Mouse (Mus musculus) forebrain, embryonic 16.5 days (tissue): ENCODE measurements around the gene Ncam1. TPM values are rescaled to one million over a fixed set of nuclear protein-coding genes. Genes with fewer than 3 reads are reported as not detected.

Experiments
- ATAC-seq: fragments of 200-750 bp; cut with Nextera tagmentation; 2 replicates; pipeline ENCODE4 v1.8.0; 2017; ENCODE audit warnings: mild to moderate bottlenecking, moderate library complexity
- H3K27ac ChIP-seq: fragments of 300-500 bp; sonication (generic); 2 replicates; pipeline ENCODE4 v1.5.1; 2014; ENCODE audit warnings: low read length, control low read depth
- H3K27me3 ChIP-seq: fragments of 300-500 bp; sonication (generic); replicated peaks from 2 replicates; pipeline ENCODE4 v1.6.1; 2014; ENCODE audit warnings: low read length; ENCODE audit not compliant: control insufficient read depth, insufficient read depth
- H3K36me3 ChIP-seq: fragments of 300-500 bp; sonication (generic); 2 replicates; pipeline ENCODE4 v1.6.1; 2014; ENCODE audit not compliant: control insufficient read depth, insufficient read depth
- H3K4me1 ChIP-seq: fragments of 300-500 bp; sonication (generic); replicated peaks from 2 replicates; pipeline ENCODE4 v1.6.1; 2014; ENCODE audit warnings: low read length; ENCODE audit not compliant: control insufficient read depth, insufficient read depth
- H3K4me2 ChIP-seq: fragments of 300-500 bp; sonication (generic); 2 replicates; pipeline ENCODE4 v1.6.1; 2014; ENCODE audit warnings: mild to moderate bottlenecking, low read length, control low read depth
- H3K4me3 ChIP-seq: fragments of 300-500 bp; sonication (generic); replicated peaks from 2 replicates; pipeline ENCODE4 v1.5.1; 2014; ENCODE audit warnings: mild to moderate bottlenecking, low read length, control low read depth
- H3K9ac ChIP-seq: fragments of 300-500 bp; sonication (generic); replicated peaks from 2 replicates; pipeline ENCODE4 v1.6.1; 2014; ENCODE audit warnings: low read depth, low read length, control low read depth
- H3K9me3 ChIP-seq: fragments of 300-500 bp; sonication (generic); 2 replicates; pipeline ENCODE4 v1.6.1; 2016; ENCODE audit warnings: low read length; ENCODE audit not compliant: control insufficient read depth
- WGBS: fragments of 180-500 bp; shearing (Covaris S2); extraction: QIAGEN DNeasy Blood & Tissue Kit; methylation state at CpG from one replicate; pipeline ENCODE4 v1.1.7; 2014; 5-methylcytosine and 5-hydroxymethylcytosine counted together
- polyA plus RNA-seq: library from polyadenylated mRNA; unstranded; fragments of >200 nt; fragmentation: Nextera tagmentation; extraction: Ambion mirVana; gene quantifications from 2 replicates; pipeline ENCODE4 v1.2.1, GENCODE M21; 2015

Ncam1 gene
- polyA plus RNA-seq, 1 experiment from 2014 or later = 436 TPM

DNA sequence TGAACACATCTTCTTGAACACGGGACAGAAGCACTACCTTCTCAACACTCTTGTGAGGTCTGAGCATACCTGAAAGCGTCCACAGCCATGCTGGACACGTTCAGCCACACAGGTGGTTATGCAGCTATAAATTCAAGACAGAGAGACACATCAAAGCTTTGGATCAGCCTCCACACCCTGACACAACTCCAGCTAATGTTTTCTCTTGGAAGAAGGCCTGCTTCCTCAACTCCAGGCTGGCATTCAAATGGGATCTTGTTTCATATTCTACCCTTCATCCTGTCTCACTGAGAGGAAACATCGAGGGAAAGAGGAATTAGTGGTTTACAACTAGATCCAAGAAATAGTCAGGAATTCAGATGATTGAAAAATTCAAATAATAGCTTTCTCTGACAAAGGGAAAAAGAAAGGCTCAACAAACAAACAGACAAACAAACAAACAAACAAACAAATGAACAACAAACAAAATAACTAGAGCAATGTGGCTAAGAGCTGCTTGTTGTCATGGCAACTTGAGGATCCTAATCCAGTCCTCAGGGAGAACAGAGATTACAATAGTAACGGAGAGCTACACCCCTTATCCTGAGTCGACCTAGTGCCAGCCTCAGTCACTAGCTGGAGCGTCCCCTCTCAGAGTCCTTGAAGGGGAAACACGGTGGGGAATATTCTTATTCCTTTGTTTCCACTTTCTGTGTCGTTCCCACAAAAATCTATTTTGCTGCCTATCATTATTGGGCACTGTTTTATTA is 175.6 kb downstream of the Ncam1 start:
- 33% methylated on average over 9 of the region's 9 CpGs for WGBS
- Histone ChIP-seq H3K4me2 (no peak overlapping the region), H3K27me3 (no peaks in the 10 kb centered on the region), H3K9ac (no peak overlapping the region), H3K4me3 (no peak overlapping the region), H3K9me3 (no peaks in the 10 kb centered on the region), H3K27ac (peak overlapping the region; percentile 74), H3K4me1 (peaks cover 60% of the 10 kb centered on the region), H3K36me3 (no peaks in the 10 kb centered on the region)
- ATAC-seq = 0 out of 2 replicates have a peak, but pooled peaks have one; percentile 19

- Histone ChIP-seq H3K4me3 (no peak overlapping the region), H3K4me1 (peaks cover 57% of the 10 kb centered on the region), H3K4me2 (peak overlapping the region; percentile 8; the same call in 1 of the 2 replicates), H3K36me3 (no peaks in the 10 kb centered on the region), H3K9ac (no peak overlapping the region), H3K9me3 (no peaks in the 10 kb centered on the region), H3K27ac (peak overlapping the region; percentile 74), H3K27me3 (no peaks in the 10 kb centered on the region)
- WGBS = 41% methylated on average over 11 of the region's 11 CpGs
- no peak for ATAC-seq
Measured at GRCm38 (mm10) chr9:49621691-49622090, 177.0 kb downstream of the Ncam1 start.

- H3K27ac ChIP-seq = peak overlapping the region; percentile 68
- no peaks in the 10 kb centered on the region for H3K36me3 ChIP-seq
- H3K4me3 ChIP-seq = no peak overlapping the region
- H3K27me3 ChIP-seq = no peaks in the 10 kb centered on the region
- peak; percentile 42 for ATAC-seq
- WGBS = 70% methylated on average over 9 of the region's 9 CpGs
- H3K9ac ChIP-seq = no peak overlapping the region
- H3K9me3 ChIP-seq = no peaks in the 10 kb centered on the region
- no peak overlapping the region for H3K4me2 ChIP-seq
- peaks cover 41% of the 10 kb centered on the region for H3K4me1 ChIP-seq
Measured at GRCm38 (mm10) chr9:49618699-49619392, 179.9 kb downstream of the Ncam1 start.

- Histone ChIP-seq H3K4me3 (no peak overlapping the region), H3K27me3 (no peaks in the 10 kb centered on the region), H3K36me3 (no peaks in the 10 kb centered on the region), H3K9ac (no peak overlapping the region), H3K4me2 (no peak overlapping the region), H3K9me3 (no peaks in the 10 kb centered on the region), H3K4me1 (peaks cover 36% of the 10 kb centered on the region), H3K27ac (peak overlapping the region; percentile 68)
- WGBS = 68% methylated on average over 2 of the region's 2 CpGs
- ATAC-seq = no peak
Measured at GRCm38 (mm10) chr9:49618266-49618665, 180.5 kb downstream of the Ncam1 start.

DNA sequence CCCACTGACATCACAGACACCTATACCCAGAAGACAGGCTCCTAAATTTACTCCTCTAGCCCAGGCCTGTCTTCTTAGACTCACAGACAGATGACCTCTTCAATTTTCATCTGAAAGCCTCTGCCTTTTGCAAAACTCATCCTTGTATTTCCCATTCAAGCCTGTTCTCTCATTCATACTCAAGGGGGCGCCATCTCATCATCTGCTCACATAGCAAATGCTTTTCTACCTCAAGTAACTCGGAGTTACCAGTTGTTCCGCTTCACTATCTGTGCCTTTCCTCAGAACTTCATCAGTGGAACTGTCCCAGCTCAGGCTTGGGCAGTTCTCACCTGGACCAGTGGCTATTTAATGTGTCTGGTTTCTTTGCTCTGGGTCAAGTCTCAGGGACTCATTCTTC is 181.5 kb downstream of the Ncam1 start:
- H3K4me2 ChIP-seq = no peak overlapping the region
- no peaks in the 10 kb centered on the region for H3K9me3 ChIP-seq
- 16% methylated on average over 3 of the region's 3 CpGs for WGBS
- H3K36me3 ChIP-seq = no peaks in the 10 kb centered on the region
- H3K9ac ChIP-seq = no peak overlapping the region
- peaks cover 25% of the 10 kb centered on the region for H3K4me1 ChIP-seq
- no peak for ATAC-seq
- H3K4me3 ChIP-seq = no peak overlapping the region
- no peak overlapping the region for H3K27ac ChIP-seq
- H3K27me3 ChIP-seq = no peaks in the 10 kb centered on the region

DNA sequence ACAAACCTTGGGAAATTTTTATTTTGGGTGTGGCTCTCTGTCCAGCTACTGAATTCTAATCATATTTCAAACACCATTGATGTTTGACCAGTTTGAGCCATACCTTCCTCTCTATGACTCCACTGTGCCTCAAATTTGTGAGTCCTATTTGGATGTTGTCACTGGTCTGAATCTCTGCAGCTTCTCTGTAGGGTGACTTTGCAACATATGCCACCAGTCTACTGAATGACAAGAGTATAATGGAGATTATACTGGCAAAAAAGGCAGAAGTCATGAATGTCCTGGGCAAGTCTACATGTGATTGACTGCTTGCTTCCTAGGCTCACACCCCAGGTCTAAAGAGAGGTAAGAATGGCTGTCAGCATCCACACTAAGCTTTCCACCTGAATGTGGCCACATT is 186.3 kb downstream of the Ncam1 start:
- no peak for ATAC-seq
- no peak overlapping the region for H3K4me3 ChIP-seq
- H3K9me3 ChIP-seq = no peaks in the 10 kb centered on the region
- no peak overlapping the region for H3K27ac ChIP-seq
- peaks cover under 1% of the 10 kb centered on the region for H3K4me1 ChIP-seq
- H3K4me2 ChIP-seq = no peak overlapping the region
- no peaks in the 10 kb centered on the region for H3K36me3 ChIP-seq
- H3K27me3 ChIP-seq = no peaks in the 10 kb centered on the region
- H3K9ac ChIP-seq = no peak overlapping the region

DNA sequence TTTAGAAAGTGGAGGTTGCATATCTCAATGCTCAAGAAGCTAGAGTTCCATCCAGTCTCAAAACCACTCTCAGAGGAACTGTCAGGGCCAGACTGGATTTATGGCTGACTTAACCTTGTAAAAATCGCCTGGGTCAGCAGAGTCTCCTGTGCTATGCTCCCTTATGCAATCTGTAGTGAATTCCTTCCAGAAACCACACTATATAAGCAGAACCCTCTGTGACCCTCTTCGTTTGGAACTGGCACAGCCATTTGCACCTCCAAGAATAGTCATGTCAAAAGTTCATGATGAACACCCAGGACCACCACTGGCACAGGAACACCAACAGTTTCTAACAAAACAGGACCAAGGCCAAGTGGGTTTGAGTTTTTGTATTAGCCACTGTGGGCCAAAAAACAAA is 190.5 kb downstream of the Ncam1 start:
- Histone ChIP-seq H3K4me2 (no peak overlapping the region), H3K9ac (no peak overlapping the region), H3K4me1 (peaks cover 18% of the 10 kb centered on the region), H3K27ac (no peak overlapping the region), H3K4me3 (no peak overlapping the region), H3K27me3 (no peaks in the 10 kb centered on the region), H3K9me3 (no peaks in the 10 kb centered on the region), H3K36me3 (no peaks in the 10 kb centered on the region)
- no peak for ATAC-seq
- 85% methylated on average over 2 of the region's 2 CpGs for WGBS

DNA sequence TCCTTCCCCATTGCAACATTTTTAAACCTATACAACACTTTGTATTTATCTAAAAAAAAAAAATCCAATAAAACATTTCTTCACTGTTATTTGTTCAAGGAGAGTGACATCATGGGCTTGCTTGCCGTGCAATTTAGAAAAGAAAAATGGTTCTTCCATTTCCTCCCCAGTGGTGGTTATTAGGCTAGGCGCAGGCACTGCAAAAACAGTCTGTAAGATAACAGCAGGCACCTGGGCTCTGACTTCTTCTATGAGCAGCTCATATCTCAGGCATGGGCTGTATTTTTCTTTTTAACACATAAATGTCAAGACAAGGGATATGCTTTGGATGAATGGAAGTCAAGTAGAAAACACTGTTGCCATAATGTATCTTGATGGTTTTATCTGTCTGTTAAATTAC is 192.0 kb downstream of the Ncam1 start:
- Histone ChIP-seq H3K4me1 (peaks cover 19% of the 10 kb centered on the region), H3K4me2 (0 out of 2 replicates have a peak overlapping the region, but pooled peaks have one; percentile 2), H3K9me3 (no peaks in the 10 kb centered on the region), H3K4me3 (no peak overlapping the region), H3K36me3 (no peaks in the 10 kb centered on the region), H3K27me3 (no peaks in the 10 kb centered on the region), H3K9ac (no peak overlapping the region), H3K27ac (peak overlapping the region; percentile 21; the same call in 1 of the 2 replicates)
- 15% methylated on average over 2 of the region's 2 CpGs for WGBS
- ATAC-seq = peak; percentile 38; the same call in 1 of the 2 replicates

DNA sequence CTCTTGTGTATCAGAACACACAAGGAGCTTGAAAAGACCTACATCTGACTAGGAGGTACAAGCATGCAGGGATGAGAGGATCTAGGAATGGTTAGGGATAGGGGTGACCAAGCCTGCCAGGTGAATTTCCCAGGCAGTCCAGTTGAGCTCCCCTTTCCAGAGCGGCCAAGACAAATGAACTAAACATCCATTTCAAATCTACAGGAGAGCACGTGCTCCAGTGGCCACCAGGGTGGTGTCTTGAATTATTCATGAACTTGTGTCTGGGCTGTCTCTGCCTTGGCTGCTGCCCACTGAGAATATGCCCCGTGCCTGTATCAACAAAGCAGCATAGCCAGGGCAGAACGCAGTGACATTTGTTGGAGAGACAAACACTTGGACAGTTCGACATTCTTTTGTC is 192.4 kb downstream of the Ncam1 start:
- Histone ChIP-seq H3K9ac (no peak overlapping the region), H3K9me3 (no peaks in the 10 kb centered on the region), H3K4me3 (no peak overlapping the region), H3K27me3 (no peaks in the 10 kb centered on the region), H3K36me3 (no peaks in the 10 kb centered on the region), H3K27ac (no peak overlapping the region), H3K4me1 (peaks cover 23% of the 10 kb centered on the region), H3K4me2 (0 out of 2 replicates have a peak overlapping the region, but pooled peaks have one; percentile 2)
- peak; percentile 92 for ATAC-seq
- 6% methylated on average over 5 of the region's 5 CpGs for WGBS
